Mouse (Mus musculus): Measurements from ENCODE around the gene Zfp456. TPM values are rescaled to one million over a fixed set of nuclear protein-coding genes. Genes with fewer than 3 reads are reported as not detected.

Gene Zfp456
- polyA plus RNA-seq (2012; rRNA removed; ENCODE audit: low replicate concordance): 0.18 and 0.37 TPM in 2 replicates

DNA sequence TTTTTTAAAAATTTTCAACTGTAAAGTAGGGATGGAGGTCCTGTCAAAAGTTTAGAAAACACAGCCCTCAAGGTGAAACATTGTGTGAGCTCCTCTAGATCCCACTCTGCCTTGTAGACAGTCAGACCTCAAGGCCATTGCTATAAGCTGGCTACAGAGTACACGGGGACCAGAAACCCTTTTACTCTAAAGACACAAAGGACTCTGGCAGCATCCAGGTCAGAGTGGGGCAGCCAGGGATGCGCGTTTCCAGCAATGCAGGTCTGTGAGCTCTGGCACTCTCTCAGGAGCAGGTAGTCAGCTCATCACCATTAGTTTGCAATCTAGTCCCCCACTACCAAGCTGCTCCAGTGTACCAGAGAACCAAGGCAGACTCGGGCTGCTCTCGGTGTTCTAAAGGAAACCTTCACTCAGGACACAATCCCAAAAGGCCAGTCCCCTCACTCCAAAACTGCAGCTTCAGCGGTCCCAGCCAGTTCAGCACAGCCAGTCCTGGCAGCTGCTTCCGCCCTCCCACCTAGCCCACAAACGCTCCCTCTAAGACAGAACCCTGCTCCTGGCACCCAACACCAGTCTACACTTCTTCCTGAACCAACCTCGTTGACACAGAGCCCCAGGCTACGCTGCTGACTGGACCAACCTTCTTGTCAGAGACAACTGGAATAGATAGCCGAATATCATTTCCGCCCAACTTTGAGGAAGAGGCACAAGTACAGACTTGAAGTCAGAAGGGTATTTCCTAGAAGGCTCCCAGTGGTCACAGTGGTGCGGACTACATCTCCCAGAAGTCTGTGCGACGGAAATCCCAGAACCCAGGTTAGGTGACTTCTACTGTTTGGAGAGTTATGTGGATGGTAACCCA, at the start of gene Zfp456, which contains the start of gene Gm28041:
TSS of gene Zfp456 (minus strand) at position 761 of the 862 bp plus-strand sequence.
TSS of gene Gm28041 (minus strand) at position 684 of the 862 bp plus-strand sequence.

DNA sequence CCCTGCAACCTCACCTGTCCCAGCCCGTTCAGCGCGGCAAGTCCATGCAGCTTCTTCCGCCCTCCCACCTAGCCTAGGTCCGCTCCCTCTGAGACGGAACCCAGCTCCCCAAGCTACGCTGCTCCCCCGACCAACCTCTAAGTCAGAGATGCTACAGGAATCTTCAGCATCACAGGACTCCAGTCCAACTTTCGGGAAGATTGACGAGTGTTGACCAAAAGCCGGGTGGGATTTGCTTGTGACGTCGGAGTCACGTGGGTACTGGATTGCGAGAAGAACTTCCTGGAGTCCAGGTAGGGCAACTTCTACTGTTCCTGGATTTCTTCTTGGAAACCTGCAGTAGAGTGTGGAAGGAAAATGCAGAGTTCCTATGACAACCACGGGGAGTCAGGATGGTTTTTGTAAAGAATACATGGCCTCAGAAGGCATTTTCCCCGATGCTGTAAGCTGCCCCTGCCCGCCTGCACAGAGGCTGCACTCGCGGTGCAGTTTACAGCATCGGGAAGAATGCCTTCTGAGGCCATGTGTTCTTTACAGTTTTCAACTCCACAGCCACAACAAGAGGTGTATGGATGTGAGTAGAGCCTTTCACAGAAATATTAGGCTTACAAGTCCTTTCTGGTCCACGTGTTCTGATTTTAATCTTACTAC, 45.7 kb upstream of the Zfp456 start, which contains the start of gene Zfp459:
TSS of gene Zfp459 (minus strand) at position 212 of the 651 bp plus-strand sequence.

DNA sequence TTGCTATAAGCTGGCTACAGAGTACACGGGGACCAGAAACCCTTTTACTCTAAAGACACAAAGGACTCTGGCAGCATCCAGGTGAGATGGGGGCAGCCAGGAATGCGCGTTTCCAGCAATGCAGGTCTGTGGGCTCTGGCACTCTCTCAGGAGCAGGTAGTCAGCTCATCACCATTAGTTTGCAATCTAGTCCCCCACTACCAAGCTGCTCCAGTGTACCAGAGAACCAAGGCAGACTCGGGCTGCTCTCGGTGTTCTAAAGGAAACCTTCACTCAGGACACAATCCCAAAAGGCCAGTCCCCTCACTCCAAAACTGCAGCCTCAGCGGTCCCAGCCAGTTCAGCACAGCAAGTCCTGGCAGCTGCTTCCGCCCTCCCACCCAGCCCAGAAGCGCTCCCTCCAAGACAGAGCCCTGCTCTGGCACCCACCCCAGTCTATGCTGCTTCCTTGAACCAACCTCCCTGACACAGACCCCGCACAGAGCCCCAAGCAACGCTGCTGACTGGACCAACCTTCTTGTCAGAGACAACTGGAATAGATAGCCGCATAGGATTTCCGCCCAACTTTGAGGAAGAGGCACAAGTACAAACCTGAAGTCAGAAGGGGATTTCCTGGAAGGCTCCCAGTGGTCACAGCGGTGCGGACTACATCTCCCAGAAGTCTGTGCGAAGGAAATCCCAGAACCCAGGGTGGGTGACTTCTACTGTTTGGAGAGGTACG, 23.7 kb upstream of the Zfp456 start, which contains the start of gene Zfp429:
TSS of gene Zfp429 (minus strand) at position 637 of the 721 bp plus-strand sequence.

DNA sequence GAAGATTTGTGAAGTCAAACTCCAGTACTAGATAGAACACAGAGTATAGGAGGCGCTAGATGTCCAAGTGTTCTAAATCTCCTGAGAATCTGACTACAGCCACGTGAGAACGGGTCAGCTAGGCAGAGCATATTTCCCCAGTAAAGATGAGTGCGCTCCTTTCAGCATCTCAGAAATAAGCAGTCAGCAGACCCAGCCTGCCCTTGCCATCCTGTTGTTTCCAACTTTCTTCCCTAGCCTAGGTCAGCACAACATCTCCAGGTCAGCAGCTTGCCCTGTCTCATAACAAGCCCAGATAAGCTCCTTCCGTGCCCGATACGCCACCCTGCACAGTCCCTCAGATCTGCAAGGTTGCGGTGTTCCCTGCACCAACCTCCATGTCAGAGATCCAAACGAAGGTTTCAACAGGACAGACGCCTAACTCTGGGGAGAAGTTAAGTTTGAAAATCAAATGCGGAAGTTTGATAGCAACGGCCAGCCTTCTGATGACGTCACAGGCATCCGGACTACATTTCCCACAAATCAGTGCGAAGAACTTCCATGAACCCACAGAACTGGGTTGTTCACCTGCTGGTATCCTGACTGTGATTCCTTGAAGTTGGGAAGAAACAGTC, 15.4 kb downstream of the Zfp456 start, which contains the start of the genes Gm28044 and Zfp953:
TSS of gene Gm28044 (minus strand) at position 406 of the 614 bp plus-strand sequence.
TSS of gene Zfp953 (minus strand) at position 475 of the 614 bp plus-strand sequence.

DNA sequence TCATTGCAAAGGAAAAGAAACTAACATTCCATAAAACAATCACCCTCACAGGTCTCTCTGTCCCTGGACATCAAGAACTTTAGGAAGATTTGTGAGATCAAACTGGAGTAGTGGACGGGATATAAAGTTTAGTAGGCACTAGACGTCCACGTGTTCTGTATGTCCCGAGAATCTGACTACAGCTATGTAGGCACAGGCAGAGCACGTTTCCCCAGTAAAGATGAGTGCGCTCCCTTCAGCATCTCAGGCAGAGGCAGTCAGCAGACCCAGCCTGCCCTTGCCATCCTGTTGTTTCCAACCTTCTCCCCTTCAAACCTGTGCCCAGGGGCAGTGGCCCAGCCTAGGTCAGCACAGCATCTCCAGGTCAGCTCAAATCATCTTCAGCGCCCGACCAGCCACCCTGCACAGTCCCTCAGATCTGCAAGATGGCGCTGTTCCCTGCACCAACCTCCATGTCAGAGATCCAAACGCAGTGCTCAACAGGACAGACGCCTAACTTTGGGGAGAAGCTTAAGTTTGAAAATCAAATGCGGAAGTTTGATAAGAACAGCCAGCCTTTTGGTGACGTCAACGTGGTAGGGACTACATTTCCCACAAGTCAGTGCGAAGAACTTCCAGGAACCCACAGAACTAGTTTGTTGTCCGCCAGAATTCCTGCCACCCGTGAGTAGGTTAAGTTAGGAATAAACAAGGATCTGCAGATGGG, 43.4 kb downstream of the Zfp456 start, which contains the start of gene Zfp595:
TSS of gene Zfp595 (minus strand) at position 552 of the 706 bp plus-strand sequence.

Other genes starting within 250 kb of the Zfp456 start
- gene Rsl1, start 202.6 kb downstream of the Zfp456 start, polyA plus RNA-seq (2012; rRNA removed; ENCODE audit: low replicate concordance): 2.2 and 5.0 TPM in 2 replicates
- gene Zfp455, start 181.3 kb downstream of the Zfp456 start, polyA plus RNA-seq (2012; rRNA removed; ENCODE audit: low replicate concordance): 0.16 and 0.57 TPM in 2 replicates
- 0.30 and 0.60 TPM in 2 replicates for gene Zfp458, start 97.3 kb downstream of the Zfp456 start, polyA plus RNA-seq (2012; rRNA removed; ENCODE audit: low replicate concordance)
- gene Zfp457, start 69.3 kb downstream of the Zfp456 start, polyA plus RNA-seq (2012; rRNA removed; ENCODE audit: low replicate concordance): 1.1 and 2.2 TPM in 2 replicates
- 0.55 and 1.7 TPM in 2 replicates for gene Zfp595, start 43.2 kb downstream of the Zfp456 start, polyA plus RNA-seq (2012; rRNA removed; ENCODE audit: low replicate concordance)
- gene Gm28044, start 15.3 kb downstream of the Zfp456 start, polyA plus RNA-seq (2012; rRNA removed; ENCODE audit: low replicate concordance): 0.34 TPM in 1 of 2 replicates, not detected in the other
- 0.16 and 0.50 TPM in 2 replicates for gene Zfp953, start 15.2 kb downstream of the Zfp456 start, polyA plus RNA-seq (2012; rRNA removed; ENCODE audit: low replicate concordance)
- 0.24 TPM in 1 of 2 replicates, not detected in the other for gene Gm28041, start 77 bp downstream of the Zfp456 start, polyA plus RNA-seq (2012; rRNA removed; ENCODE audit: low replicate concordance)
- gene Zfp429, start 24.0 kb upstream of the Zfp456 start, polyA plus RNA-seq (2012; rRNA removed; ENCODE audit: low replicate concordance): 2.3 and 4.4 TPM in 2 replicates
- 0.24 and 0.75 TPM in 2 replicates for gene Zfp459, start 45.6 kb upstream of the Zfp456 start, polyA plus RNA-seq (2012; rRNA removed; ENCODE audit: low replicate concordance)
- gene Zfp874a, start 75.8 kb upstream of the Zfp456 start, polyA plus RNA-seq (2012; rRNA removed; ENCODE audit: low replicate concordance): 0.55 and 4.1 TPM in 2 replicates
- gene Zfp874b, start 108.4 kb upstream of the Zfp456 start, polyA plus RNA-seq (2012; rRNA removed; ENCODE audit: low replicate concordance): 2.1 and 5.1 TPM in 2 replicates
- gene Zfp58, start 124.7 kb upstream of the Zfp456 start, polyA plus RNA-seq (2012; rRNA removed; ENCODE audit: low replicate concordance): 0.27 and 1.2 TPM in 2 replicates
- not detected in 2 replicates for gene Gm26965, start 150.3 kb upstream of the Zfp456 start, polyA plus RNA-seq (2012; rRNA removed; ENCODE audit: low replicate concordance)
- 18.0 and 34.5 TPM in 2 replicates for gene Zfp87, start 150.4 kb upstream of the Zfp456 start, polyA plus RNA-seq (2012; rRNA removed; ENCODE audit: low replicate concordance)
- gene Zfp748, start 178.0 kb upstream of the Zfp456 start, polyA plus RNA-seq (2012; rRNA removed; ENCODE audit: low replicate concordance): 1.9 and 2.3 TPM in 2 replicates
- 0.22 and 0.85 TPM in 2 replicates for gene Zfp729b, start 233.9 kb upstream of the Zfp456 start, polyA plus RNA-seq (2012; rRNA removed; ENCODE audit: low replicate concordance)